Mouse (Mus musculus) CH12.LX (cell line): Measurements from ENCODE around the gene Washc3.

ENCODE experiments used
- CTCF ChIP-seq, 2 experiments: IDR thresholded peaks in 1 of 2; conservative IDR thresholded peaks in 1 of 2; 2 replicates each; pipeline ENCODE4 v1.5.1; 2011 to 2012; ENCODE audit warnings: low read depth in 2 of 2, low read length in 2 of 2, improper control_type of control experiment in 1 of 2, inconsistent platforms in 1 of 2, mild to moderate bottlenecking in 1 of 2, moderate library complexity in 1 of 2
- JUN ChIP-seq: IDR thresholded peaks from 2 replicates; pipeline ENCODE4 v1.6.1; 2011; ENCODE audit warnings: low read depth, mild to moderate bottlenecking, low read length, improper control_type of control experiment, moderate library complexity; ENCODE audit not compliant: insufficient read depth
- POLR2AphosphoS2 ChIP-seq: IDR thresholded peaks from 2 replicates; pipeline ENCODE4 v1.6.1; 2011; ENCODE audit warnings: low read depth, low read length, improper control_type of control experiment

DNA sequence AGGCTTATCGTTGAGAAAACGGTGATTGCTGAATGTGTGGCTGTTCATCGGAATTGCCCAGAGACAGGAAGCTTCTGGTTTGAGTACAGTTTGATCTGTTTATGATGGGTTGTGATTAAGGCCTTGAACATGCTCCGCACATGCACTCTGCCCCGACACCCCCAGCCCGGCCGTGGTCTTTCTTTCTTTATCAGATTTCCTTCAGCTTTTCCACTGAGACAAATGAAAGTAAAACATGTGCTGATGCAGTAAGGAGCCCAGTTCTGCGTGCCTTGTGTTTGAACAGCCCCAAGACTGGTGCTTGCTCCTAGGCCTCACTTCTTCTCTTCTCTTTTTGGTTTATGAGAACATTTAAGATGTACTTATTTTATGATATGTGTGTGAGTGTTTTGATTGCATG is 1.7 kb downstream of the Washc3 start:
- TF ChIP-seq CTCF (conservative IDR thresholded peaks at IDR 0.05 in 1 of 2, IDR thresholded peaks at IDR 0.05 in 1 of 2; ENCODE audit: low read depth in 2 of 2, low read length in 2 of 2) (no peak), JUN (no peak), POLR2AphosphoS2 (no peak)
